In genomic region chr2:26338302-26339203, GRCm38 (mm10) we compare ENCODE assay signal across 16 mouse cellular contexts. TPM values are rescaled to one million over a fixed set of nuclear protein-coding genes. Genes with fewer than 3 reads are reported as not detected.
DNase-seq lines count a peak whose midpoint lies in the region; ATAC-seq lines count a peak whose summit lies in the region.
"Had no signal": no experiment of that assay in that cellular context is flagged by ENCODE, and none has a peak within 500 bp of the region (broad histone marks: within the 10 kb centered on the region; RNA-seq: fewer than 3 reads in every experiment).

No protein-coding gene starts in this region.

- H3K9ac ChIP-seq in heart, embryonic 16.5 days (ENCODE audit: low read length), result peak overlapping the region; percentile 80
- H3K9ac ChIP-seq in midbrain, embryonic 16.5 days (ENCODE audit: low read depth, low read length), result 0 out of 2 replicates have a peak overlapping the region, but pooled peaks have one; percentile 10
- H3K9ac ChIP-seq in midbrain, embryonic 13.5 days (replicated peaks), result no peak overlapping the region
- H3K9ac ChIP-seq: embryonic facial prominence, embryonic 15.5 days; limb, embryonic 12.5 days had no signal

- peaks cover 46% of the 10 kb centered on the region for H3K4me1 ChIP-seq in heart, embryonic 16.5 days (ENCODE audit: control insufficient read depth, insufficient read depth, low read length)
- H3K4me1 ChIP-seq in midbrain, embryonic 16.5 days (ENCODE audit: control insufficient read depth, insufficient read depth, low read length), result no peaks in the 10 kb centered on the region
- no peaks in the 10 kb centered on the region for H3K4me1 ChIP-seq in midbrain, embryonic 13.5 days (replicated peaks)

- H3K36me3 ChIP-seq in heart, embryonic 16.5 days (ENCODE audit: control insufficient read depth, insufficient read depth), result peaks cover 3% of the 10 kb centered on the region; the same call in 1 of the 2 replicates
- H3K36me3 ChIP-seq in midbrain, embryonic 16.5 days (ENCODE audit: control insufficient read depth, insufficient read depth, low read length), result peaks cover 34% of the 10 kb centered on the region
- H3K36me3 ChIP-seq in midbrain, embryonic 13.5 days, result peaks cover 53% of the 10 kb centered on the region

- H3K4me2 ChIP-seq in heart, embryonic 16.5 days (ENCODE audit: low read depth, low read length), result peak overlapping the region; percentile 74
- no peak overlapping the region for H3K4me2 ChIP-seq in midbrain, embryonic 16.5 days (ENCODE audit: low read length)
- no peak overlapping the region for H3K4me2 ChIP-seq in midbrain, embryonic 13.5 days (replicated peaks)
- H3K4me2 ChIP-seq: embryonic facial prominence, embryonic 15.5 days; limb, embryonic 12.5 days had no signal

- no peak overlapping the region for H3K4me3 ChIP-seq in heart, embryonic 16.5 days (ENCODE audit: low read length)
- H3K4me3 ChIP-seq in midbrain, embryonic 16.5 days (ENCODE audit: low read depth, low read length), result no peak overlapping the region
- no peak overlapping the region for H3K4me3 ChIP-seq in midbrain, embryonic 13.5 days (replicated peaks)
- H3K4me3 ChIP-seq: embryonic facial prominence, embryonic 15.5 days; limb, embryonic 12.5 days had no signal

- peak overlapping the region; percentile 98 for H3K27ac ChIP-seq in heart, embryonic 16.5 days (ENCODE audit: low read length)
- no peak overlapping the region for H3K27ac ChIP-seq in midbrain, embryonic 16.5 days (ENCODE audit: low read length)
- no peak overlapping the region for H3K27ac ChIP-seq in midbrain, embryonic 13.5 days
- H3K27ac ChIP-seq: embryonic facial prominence, embryonic 15.5 days; limb, embryonic 12.5 days; stomach, postnatal 0 days had no signal

- ATAC-seq in heart, embryonic 16.5 days (replicated peaks; ENCODE audit: extremely low read depth, insufficient read depth, low FRiP score), result no peak
- ATAC-seq in midbrain, embryonic 16.5 days, result peak; percentile 28; the same call in 1 of the 2 replicates
- ATAC-seq in midbrain, embryonic 13.5 days, result no peak; the same call in 1 of the 2 replicates
- ATAC-seq in monocyte, adult 5-6 weeks (replicated peaks; ENCODE audit: insufficient number of reproducible peaks, low FRiP score, low TSS enrichment, poor library complexity, severe bottlenecking), result 0 out of 2 replicates have a peak, but pooled peaks have one; percentile 13
- ATAC-seq: Patski had no signal

- no peaks in the 10 kb centered on the region for H3K27me3 ChIP-seq in heart, embryonic 16.5 days (ENCODE audit: control insufficient read depth, insufficient read depth, low read length)
- H3K27me3 ChIP-seq in midbrain, embryonic 16.5 days (ENCODE audit: control insufficient read depth, insufficient read depth, low read depth, low read length), result no peaks in the 10 kb centered on the region
- H3K27me3 ChIP-seq in midbrain, embryonic 13.5 days, result no peaks in the 10 kb centered on the region
- H3K27me3 ChIP-seq: embryonic facial prominence, embryonic 15.5 days; limb, embryonic 12.5 days; Patski had no signal

- H3K9me3 ChIP-seq in heart, embryonic 16.5 days (replicated peaks; ENCODE audit: control insufficient read depth, low read length), result no peaks in the 10 kb centered on the region
- no peaks in the 10 kb centered on the region for H3K9me3 ChIP-seq in midbrain, embryonic 16.5 days (replicated peaks; ENCODE audit: control insufficient read depth, low read length, poor library complexity, severe bottlenecking)
- H3K9me3 ChIP-seq in midbrain, embryonic 13.5 days, result no peaks in the 10 kb centered on the region
- H3K9me3 ChIP-seq: embryonic facial prominence, embryonic 15.5 days; limb, embryonic 12.5 days had no signal

- WGBS in heart, embryonic 16.5 days, result 75% methylated on average over 8 of the region's 13 CpGs
- 81% methylated on average over 8 of the region's 13 CpGs for WGBS in midbrain, embryonic 16.5 days
- 84% methylated on average over 9 of the region's 13 CpGs for WGBS in midbrain, embryonic 13.5 days

- DNase-seq in heart, postnatal 25 days (ENCODE audit: low spot score), result no peak
- peak; percentile 63 for DNase-seq in cerebellum, adult 8-10 months
- DNase-seq in adrenal gland, postnatal 25 days, result no peak
- no peak for DNase-seq in layer of hippocampus, postnatal 14 days (ENCODE audit: low spot score in 2 of 2)
- DNase-seq: adrenal gland, adult 8-10 months; kidney, adult 11 months; lung, adult 2 months had no signal

- intact Hi-C loops in heart, postnatal 25 days (cut with DNase I), result no loop called here

RNA-seq across cellular contexts. Expression of gene Dnlz, which starts 13.4 kb away (rescaled TPM):
- polyA plus RNA-seq in heart, embryonic 16.5 days (2015; fragmentation: Nextera tagmentation; extraction: Ambion mirVana), result 23.1 and 24.9 TPM in 2 replicates
- total RNA-seq in heart, postnatal 25 days (2021), result 10 to 100 TPM; 20.0 to 21.8 TPM
- 24.7 and 27.2 TPM in 2 replicates for polyA plus RNA-seq in midbrain, embryonic 16.5 days (2015; fragmentation: Nextera tagmentation; extraction: Ambion mirVana)
- polyA plus RNA-seq in midbrain, embryonic 13.5 days (2015; fragmentation: Nextera tagmentation; extraction: Ambion mirVana), result 28.1 and 30.6 TPM in 2 replicates
- 3.4 to 8.6 TPM (median 3.7 TPM) in 3 replicates for total RNA-seq in monocyte, adult 5-6 weeks (2017)
- 20.5 and 21.1 TPM in 2 replicates for total RNA-seq in adrenal gland, postnatal 25 days (2021)
- 10 to 100 TPM; 25.9 TPM for total RNA-seq in layer of hippocampus, postnatal 14 days (2021)

RNA-seq across cellular contexts. Expression of gene Card9, which starts 22.2 kb away (rescaled TPM):
- 1.0 and 1.2 TPM in 2 replicates for polyA plus RNA-seq in heart, embryonic 16.5 days (2015; fragmentation: Nextera tagmentation; extraction: Ambion mirVana)
- 1 to 10 TPM; 1.8 to 1.9 TPM for total RNA-seq in heart, postnatal 25 days (2021)
- 1.0 and 2.7 TPM in 2 replicates for polyA plus RNA-seq in midbrain, embryonic 16.5 days (2015; fragmentation: Nextera tagmentation; extraction: Ambion mirVana)
- polyA plus RNA-seq in midbrain, embryonic 13.5 days (2015; fragmentation: Nextera tagmentation; extraction: Ambion mirVana), result 1.4 and 2.3 TPM in 2 replicates
- 82.3 to 116 TPM (median 106 TPM) in 3 replicates for total RNA-seq in monocyte, adult 5-6 weeks (2017)
- 0.97 TPM in 1 of 2 replicates, not detected in the other for total RNA-seq in adrenal gland, postnatal 25 days (2021)
- total RNA-seq in layer of hippocampus, postnatal 14 days (2021), result 1 to 10 TPM; 2.5 to 2.6 TPM

RNA-seq across cellular contexts. Expression of gene Gpsm1, which starts 23.2 kb away (rescaled TPM):
- 102 and 104 TPM in 2 replicates for polyA plus RNA-seq in heart, embryonic 16.5 days (2015; fragmentation: Nextera tagmentation; extraction: Ambion mirVana)
- 100 to 1,000 TPM; 195 to 226 TPM for total RNA-seq in heart, postnatal 25 days (2021)
- polyA plus RNA-seq in midbrain, embryonic 16.5 days (2015; fragmentation: Nextera tagmentation; extraction: Ambion mirVana), result 182 and 188 TPM in 2 replicates
- polyA plus RNA-seq in midbrain, embryonic 13.5 days (2015; fragmentation: Nextera tagmentation; extraction: Ambion mirVana), result 147 and 162 TPM in 2 replicates
- total RNA-seq in monocyte, adult 5-6 weeks (2017), result 10.2 to 26.9 TPM (median 12.7 TPM) in 3 replicates
- 17.5 and 17.7 TPM in 2 replicates for total RNA-seq in adrenal gland, postnatal 25 days (2021)
- total RNA-seq in layer of hippocampus, postnatal 14 days (2021), result 10 to 100 TPM; 48.4 to 57.6 TPM

RNA-seq across cellular contexts. Expression of gene Snapc4, which starts 41.9 kb away (rescaled TPM):
- 14.8 and 18.5 TPM in 2 replicates for polyA plus RNA-seq in heart, embryonic 16.5 days (2015; fragmentation: Nextera tagmentation; extraction: Ambion mirVana)
- total RNA-seq in heart, postnatal 25 days (2021), result 10 to 100 TPM in 1 of 2 experiments, 1 to 10 TPM in 1; 8.9 to 11.2 TPM
- polyA plus RNA-seq in midbrain, embryonic 16.5 days (2015; fragmentation: Nextera tagmentation; extraction: Ambion mirVana), result 34.8 and 37.9 TPM in 2 replicates
- polyA plus RNA-seq in midbrain, embryonic 13.5 days (2015; fragmentation: Nextera tagmentation; extraction: Ambion mirVana), result 28.2 and 32.3 TPM in 2 replicates
- 29.6 to 63.7 TPM (median 31.7 TPM) in 3 replicates for total RNA-seq in monocyte, adult 5-6 weeks (2017)
- 40.9 and 42.0 TPM in 2 replicates for total RNA-seq in adrenal gland, postnatal 25 days (2021)
- total RNA-seq in layer of hippocampus, postnatal 14 days (2021), result 10 to 100 TPM; 58.4 to 84.5 TPM

RNA-seq across cellular contexts. Expression of gene Ccdc187, which starts 44.2 kb away (rescaled TPM):
- polyA plus RNA-seq in heart, embryonic 16.5 days (2015; fragmentation: Nextera tagmentation; extraction: Ambion mirVana), result 0.10 and 0.13 TPM in 2 replicates
- total RNA-seq in heart, postnatal 25 days (2021), result under 1 TPM; 0.08 to 0.18 TPM
- polyA plus RNA-seq in midbrain, embryonic 16.5 days (2015; fragmentation: Nextera tagmentation; extraction: Ambion mirVana), result 0.21 and 0.29 TPM in 2 replicates
- polyA plus RNA-seq in midbrain, embryonic 13.5 days (2015; fragmentation: Nextera tagmentation; extraction: Ambion mirVana), result 0.17 and 0.23 TPM in 2 replicates
- not detected in 3 replicates for total RNA-seq in monocyte, adult 5-6 weeks (2017)
- total RNA-seq in adrenal gland, postnatal 25 days (2021), result 0.62 and 1.5 TPM in 2 replicates
- 1 to 10 TPM in 1 of 2 experiments, under 1 TPM in 1; 0.60 to 1.2 TPM for total RNA-seq in layer of hippocampus, postnatal 14 days (2021)
- total RNA-seq: megakaryocyte progenitor cell, adult 5-6 weeks had no signal
- polyA plus RNA-seq: limb, embryonic 12.5 days had no signal

Comparison
In these comparisons a context has a peak if more than half of its experiments do, and no peak if none do; other contexts are left out.
1. ATAC-seq: peak in midbrain, embryonic 16.5 days (single experiment) and monocyte, adult 5-6 weeks (single experiment); none in heart, embryonic 16.5 days (single experiment) and midbrain, embryonic 13.5 days (single experiment).
2. RNA of gene Card9, which starts 22.2 kb away (total RNA-seq): 82.3 to 116 TPM in monocyte, adult 5-6 weeks; 2.5 to 2.6 TPM in layer of hippocampus, postnatal 14 days, 1.8 to 1.9 TPM in heart, postnatal 25 days and 0.97 TPM in adrenal gland, postnatal 25 days; every median in the first group is over 10 times any median in the second.